ENCODE assay signal across 17 mouse cellular contexts in the genomic region with DNA sequence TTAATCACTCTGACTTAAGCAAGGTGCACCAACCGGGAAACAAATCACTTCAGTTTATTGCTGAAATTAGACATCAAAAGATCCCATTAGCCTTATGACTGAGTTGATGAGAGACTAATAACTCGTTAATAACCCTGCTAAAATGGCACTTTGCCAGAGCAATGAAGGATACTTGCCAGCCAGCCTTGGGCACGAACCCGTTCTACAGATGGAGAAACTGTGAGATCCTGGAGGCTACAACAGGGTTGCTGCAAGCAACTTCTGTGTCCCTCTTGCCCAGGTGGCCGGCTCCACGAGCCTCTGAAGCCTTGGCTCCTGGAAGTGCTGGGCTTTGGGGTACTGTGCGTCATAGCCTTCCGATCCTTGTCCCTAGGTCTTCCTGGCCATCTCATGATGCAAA. TPM values are rescaled to one million over a fixed set of nuclear protein-coding genes. Genes with fewer than 3 reads are reported as not detected.
"Had no signal": no experiment of that assay in that cellular context is flagged by ENCODE, and none has a peak within 500 bp of the region (broad histone marks: within the 10 kb centered on the region; RNA-seq: fewer than 3 reads in every experiment).

No protein-coding gene starts in this region.

- H3K27me3 ChIP-seq: limb, embryonic 15.5 days; liver, embryonic 12.5 days had no signal

- H3K9me3 ChIP-seq: limb, embryonic 15.5 days; liver, embryonic 12.5 days had no signal

- H3K4me2 ChIP-seq: limb, embryonic 15.5 days; liver, embryonic 12.5 days; lung, embryonic 14.5 days had no signal

- DNase-seq: kidney, postnatal 10 days; kidney, postnatal 4 days; lung, embryonic 14.5 days; lung, postnatal 10 days; lung, postnatal 4 days; midbrain, embryonic 14.5 days; thymus, adult 18-20 months; thymus, postnatal 14 days had no signal

- H3K9ac ChIP-seq: limb, embryonic 15.5 days; liver, embryonic 12.5 days; lung, embryonic 14.5 days had no signal

- H3K4me1 ChIP-seq: liver, embryonic 12.5 days; midbrain, embryonic 10.5 days had no signal

- H3K27ac ChIP-seq: layer of hippocampus, adult 2 months; limb, embryonic 15.5 days; liver, embryonic 12.5 days; midbrain, embryonic 10.5 days had no signal

- ATAC-seq: liver, embryonic 12.5 days had no signal

- H3K4me3 ChIP-seq: layer of hippocampus, adult 2 months; limb, embryonic 15.5 days; liver, embryonic 12.5 days; midbrain, embryonic 10.5 days; myocyte had no signal

RNA-seq across cellular contexts. Expression of a gene that starts 47.0 kb away (rescaled TPM):
- polyA plus RNA-seq: kidney, embryonic 14.5 days; limb, embryonic 11.5 days; liver, embryonic 12.5 days; liver, embryonic 16.5 days; lung, embryonic 14.5 days; myocyte; stomach, embryonic 14.5 days had no signal
